ENCODE assay signal across 27 mouse cellular contexts in the genomic region with DNA sequence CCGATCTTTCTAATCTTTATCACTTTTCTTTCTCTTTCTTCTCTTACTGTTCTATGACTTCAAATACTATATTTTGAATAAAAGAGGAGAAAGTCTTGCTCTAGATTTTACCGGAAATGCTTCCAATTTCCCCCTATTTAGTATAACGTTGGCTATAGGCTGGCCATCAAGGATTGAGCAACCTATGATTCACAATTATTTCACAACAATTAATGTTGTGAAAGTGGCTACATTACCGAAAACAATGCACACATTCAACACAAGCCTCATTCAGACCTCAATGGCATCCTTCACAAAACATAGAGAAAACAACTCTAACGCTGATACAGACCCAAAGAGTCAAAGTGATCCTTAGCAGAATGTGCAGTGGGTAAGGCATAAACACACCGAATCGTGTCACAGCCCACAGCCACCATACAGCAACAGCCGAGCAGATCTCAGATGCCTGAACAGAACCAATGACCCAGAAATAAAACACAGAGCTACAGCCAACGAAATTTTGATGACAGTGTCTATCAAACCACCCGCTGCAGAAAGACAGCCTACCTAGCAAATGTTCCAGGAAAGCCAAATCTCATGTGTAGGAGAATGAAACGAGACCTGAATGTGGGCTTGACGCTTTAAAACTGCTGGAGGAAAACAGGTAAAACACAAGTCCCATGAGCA. TPM values are rescaled to one million over a fixed set of nuclear protein-coding genes. Genes with fewer than 3 reads are reported as not detected.
A peak's percentile ranks its signal among the peaks of the same experiment; 100 is the strongest.
DNase-seq lines count a peak whose midpoint lies in the region; ATAC-seq and TF ChIP-seq lines count a peak whose summit lies in the region.
"Had no signal": no experiment of that assay in that cellular context is flagged by ENCODE, and none has a peak within 500 bp of the region (broad histone marks: within the 10 kb centered on the region; RNA-seq: fewer than 3 reads in every experiment).

No protein-coding gene starts in this region.

- no peak overlapping the region for H3K27ac ChIP-seq in lung, postnatal 0 days (ENCODE audit: low read length)
- peak overlapping the region; percentile 94 for H3K27ac ChIP-seq in bone marrow macrophage, adult 2 months (ENCODE audit: insufficient read depth, low read depth, low read length)
- H3K27ac ChIP-seq: embryonic facial prominence, embryonic 13.5 days; heart, adult 2 months; liver, embryonic 13.5 days; neural tube, embryonic 12.5 days had no signal

- no peak for TF ChIP-seq CTCF in lung, postnatal 0 days (IDR thresholded peaks at IDR 0.05)
- TF ChIP-seq CTCF in bone marrow macrophage, adult 2 months (IDR thresholded peaks at IDR 0.05; ENCODE audit: low read depth, low read length) = no peak

- no peak overlapping the region for H3K4me2 ChIP-seq in lung, postnatal 0 days (replicated peaks; ENCODE audit: low read depth, low read length)
- H3K4me2 ChIP-seq: embryonic facial prominence, embryonic 13.5 days; liver, embryonic 13.5 days; lung, embryonic 14.5 days; neural tube, embryonic 12.5 days had no signal

- H3K9me3 ChIP-seq in lung, postnatal 0 days (ENCODE audit: low read length) = no peaks in the 10 kb centered on the region
- H3K9me3 ChIP-seq: embryonic facial prominence, embryonic 13.5 days; liver, embryonic 13.5 days; neural tube, embryonic 12.5 days had no signal

- no peak for TF ChIP-seq POLR2A in bone marrow macrophage, adult 2 months (IDR thresholded peaks at IDR 0.05; ENCODE audit: borderline replicate concordance, low read depth, low read length)

- ATAC-seq in lung, postnatal 0 days = no peak
- 0 out of 2 replicates have a peak, but pooled peaks have one; percentile 20 for ATAC-seq in monocyte, adult 5-6 weeks (replicated peaks; ENCODE audit: insufficient number of reproducible peaks, low FRiP score, low TSS enrichment, poor library complexity, severe bottlenecking)
- ATAC-seq: CD4-positive, CD25-positive, alpha-beta regulatory T cell, adult 4 months; forebrain, embryonic 14.5 days; inflammation-experienced regulatory T-cells, adult 6 months; Patski had no signal

- H3K4me3 ChIP-seq in lung, postnatal 0 days (ENCODE audit: low read depth, low read length) = no peak overlapping the region
- peak overlapping the region; percentile 43 for H3K4me3 ChIP-seq in bone marrow macrophage, adult 2 months (ENCODE audit: insufficient read depth, low read length)
- H3K4me3 ChIP-seq: embryonic facial prominence, embryonic 13.5 days; erythroblast, embryonic 14.5 days; heart, adult 2 months; liver, embryonic 13.5 days; neural tube, embryonic 12.5 days had no signal

- WGBS in lung, postnatal 0 days = 77% methylated on average over 12 of the region's 12 CpGs

- H3K36me3 ChIP-seq in lung, postnatal 0 days (ENCODE audit: insufficient read depth, low read length) = no peaks in the 10 kb centered on the region
- H3K36me3 ChIP-seq: embryonic facial prominence, embryonic 13.5 days; liver, embryonic 13.5 days; neural tube, embryonic 12.5 days had no signal

- H3K27me3 ChIP-seq in lung, postnatal 0 days (replicated peaks; ENCODE audit: insufficient read depth, low read length) = no peaks in the 10 kb centered on the region
- H3K27me3 ChIP-seq: neural tube, embryonic 12.5 days; Patski had no signal

- DNase-seq in lung, postnatal 0 days (ENCODE audit: low spot score) = peak; percentile 50
- no peak for DNase-seq in lung, postnatal 25 days (ENCODE audit: low spot score)
- DNase-seq in Muller cell, postnatal 12 days (ENCODE audit: inconsistent ontology term) = peak; percentile 51
- no peak for DNase-seq in embryo, embryonic 10.5 days (ENCODE audit: low spot score)
- no peak for DNase-seq in frontal cortex, postnatal 25 days (ENCODE audit: low spot score in 2 of 2)
- no peak for DNase-seq in left cerebral cortex, adult 11 months (ENCODE audit: low spot score)
- DNase-seq: cerebellum, adult 2 months; cerebellum, postnatal 25 days; embryo, embryonic 11 days; gastrocnemius, postnatal 14 days; heart, adult 2 months; heart, postnatal 36 days; kidney, adult 18-20 months; kidney, postnatal 4 days; liver, embryonic 13.5 days; lung, embryonic 14.5 days; lung, postnatal 4 days; thymus, postnatal 14 days had no signal

- H3K9ac ChIP-seq in lung, postnatal 0 days (replicated peaks; ENCODE audit: low read depth) = no peak overlapping the region
- H3K9ac ChIP-seq: embryonic facial prominence, embryonic 13.5 days; liver, embryonic 13.5 days; lung, embryonic 14.5 days; neural tube, embryonic 12.5 days had no signal

- H3K4me1 ChIP-seq in lung, postnatal 0 days (ENCODE audit: insufficient read depth, low read depth, low read length) = no peaks in the 10 kb centered on the region
- peaks cover 64% of the 10 kb centered on the region for H3K4me1 ChIP-seq in bone marrow macrophage, adult 2 months (ENCODE audit: control insufficient read depth, insufficient read depth, low read length)
- H3K4me1 ChIP-seq: liver, embryonic 13.5 days had no signal

- 0 out of 2 replicates have a peak, but pooled peaks have one; percentile 21 for TF ChIP-seq EP300 in lung, postnatal 0 days (IDR thresholded peaks at IDR 0.05)

RNA-seq across cellular contexts. Expression of a gene that starts 7.5 kb away (rescaled TPM):
- polyA plus RNA-seq in lung, postnatal 0 days (2015; fragmentation: Nextera tagmentation; extraction: Ambion mirVana) = 9.3 and 10.0 TPM in 2 replicates
- 388 and 401 TPM in 2 replicates for polyA plus RNA-seq in bone marrow macrophage, adult 2 months (2012; ENCODE audit: insufficient read depth, insufficient read length, missing spikeins)
- 124 to 138 TPM (median 133 TPM) in 3 replicates for total RNA-seq in monocyte, adult 5-6 weeks (2017)

RNA-seq across cellular contexts. Expression of a gene that starts 15.8 kb away (rescaled TPM):
- polyA plus RNA-seq in lung, postnatal 0 days (2015; fragmentation: Nextera tagmentation; extraction: Ambion mirVana) = 79.3 and 86.1 TPM in 2 replicates
- polyA plus RNA-seq in bone marrow macrophage, adult 2 months (2012; ENCODE audit: insufficient read depth, insufficient read length, missing spikeins) = 0.61 TPM in 1 of 2 replicates, not detected in the other
- 0.38 TPM in 1 of 3 replicates, not detected in the others for total RNA-seq in monocyte, adult 5-6 weeks (2017)
- polyA plus RNA-seq: CD4-positive, CD25-positive, alpha-beta regulatory T cell, adult 4 months; inflammation-experienced regulatory T-cells, adult 6 months had no signal

RNA-seq across cellular contexts. Expression of a gene that starts 37.4 kb away (rescaled TPM):
- polyA plus RNA-seq in lung, postnatal 0 days (2015; fragmentation: Nextera tagmentation; extraction: Ambion mirVana) = 58.1 and 64.4 TPM in 2 replicates
- polyA plus RNA-seq in bone marrow macrophage, adult 2 months (2012; ENCODE audit: insufficient read depth, insufficient read length, missing spikeins) = 26.7 and 31.5 TPM in 2 replicates
- 10.3 to 14.1 TPM (median 11.5 TPM) in 3 replicates for total RNA-seq in monocyte, adult 5-6 weeks (2017)

RNA-seq across cellular contexts. Expression of a gene that starts 50.5 kb away (rescaled TPM):
- 0.01 and 0.02 TPM in 2 replicates for polyA plus RNA-seq in lung, postnatal 0 days (2015; fragmentation: Nextera tagmentation; extraction: Ambion mirVana)
- polyA plus RNA-seq in bone marrow macrophage, adult 2 months (2012; ENCODE audit: insufficient read depth, insufficient read length, missing spikeins) = 0.09 TPM in 1 of 2 replicates, not detected in the other
- 0.29 to 0.68 TPM (median 0.32 TPM) in 3 replicates for total RNA-seq in monocyte, adult 5-6 weeks (2017)
- polyA plus RNA-seq: erythroblast, embryonic 14.5 days had no signal

Comparison
In these comparisons a context has a peak if more than half of its experiments do, and no peak if none do; other contexts are left out.
1. DNase-seq: peak in lung, postnatal 0 days (single experiment) and Muller cell, postnatal 12 days (single experiment); none in lung, postnatal 25 days (single experiment), embryo, embryonic 10.5 days (single experiment), frontal cortex, postnatal 25 days (0 of 2) and left cerebral cortex, adult 11 months (single experiment).
2. RNA of a gene that starts 7.5 kb away (polyA plus RNA-seq): 388 to 401 TPM in bone marrow macrophage, adult 2 months; 9.3 to 10.0 TPM in lung, postnatal 0 days; every median in the first group is over 10 times any median in the second.
3. RNA of a gene that starts 15.8 kb away (polyA plus RNA-seq): 79.3 to 86.1 TPM in lung, postnatal 0 days; 0.61 TPM in bone marrow macrophage, adult 2 months; every median in the first group is over 10 times any median in the second.